Mouse (Mus musculus) myocyte (in vitro differentiated cells): ENCODE measurements around the gene Fkbp15. TPM values are rescaled to one million over a fixed set of nuclear protein-coding genes. Genes with fewer than 3 reads are reported as not detected.
A peak's percentile ranks its signal among the peaks of the same experiment; 100 is the strongest.

ENCODE experiments used
- H3K27me3 ChIP-seq: one replicate; pipeline ENCODE4 v1.6.1; 2011; ENCODE audit not compliant: control insufficient read depth, insufficient read depth, insufficient read length
- H3K36me3 ChIP-seq: one replicate; pipeline ENCODE4 v1.6.1; 2011; ENCODE audit not compliant: control insufficient read depth, insufficient read depth
- H3K4me2 ChIP-seq: one replicate; pipeline ENCODE4 v1.6.1; 2011; ENCODE audit warnings: low read depth, control low read depth
- H3K4me3 ChIP-seq: one replicate; pipeline ENCODE4 v1.5.1; 2011; ENCODE audit warnings: mild to moderate bottlenecking, control low read depth, moderate library complexity
- H3K79me2 ChIP-seq: one replicate; pipeline ENCODE4 v1.6.1; 2011; ENCODE audit not compliant: control insufficient read depth, insufficient read depth
- H3ac ChIP-seq: one replicate; pipeline ENCODE4 v1.6.1; 2011; ENCODE audit not compliant: control insufficient read depth, insufficient read length
- CEBPB ChIP-seq: IDR thresholded peaks from 2 replicates; pipeline ENCODE4 v1.6.1; 2011; ENCODE audit warnings: mild to moderate bottlenecking, moderate library complexity; ENCODE audit not compliant: poor library complexity, insufficient read depth, severe bottlenecking
- E2F4 ChIP-seq: IDR thresholded peaks from one replicate; pipeline ENCODE4 v1.6.1; 2011; ENCODE audit warnings: mild to moderate bottlenecking, control low read depth, moderate library complexity; ENCODE audit not compliant: insufficient read depth
- MAX ChIP-seq: IDR thresholded peaks from one replicate; pipeline ENCODE4 v1.6.1; 2011; ENCODE audit warnings: low read depth, mild to moderate bottlenecking, control low read depth
- MYOD1 ChIP-seq, 3 experiments: IDR thresholded peaks; one replicate each; pipeline ENCODE4 v1.6.1; 2011; ENCODE audit warnings: control low read depth in 2 of 3, low read depth in 2 of 3, mild to moderate bottlenecking in 2 of 3, moderate library complexity in 1 of 3; ENCODE audit not compliant: insufficient read length in 2 of 3, control insufficient read depth in 1 of 3
- MYOG ChIP-seq, 3 experiments: IDR thresholded peaks; one replicate each; pipeline ENCODE4 v1.6.1; 2011; ENCODE audit warnings: control low read depth in 2 of 3, low read depth in 2 of 3, mild to moderate bottlenecking in 2 of 3; ENCODE audit not compliant: insufficient read length in 2 of 3, control insufficient read depth in 1 of 3, insufficient read depth in 1 of 3
- POLR2A ChIP-seq: IDR thresholded peaks from one replicate; pipeline ENCODE4 v1.6.1; 2011; ENCODE audit warnings: low read depth, mild to moderate bottlenecking, control low read depth, moderate library complexity; ENCODE audit not compliant: insufficient read length
- POLR2AphosphoS2 ChIP-seq: IDR thresholded peaks from one replicate; pipeline ENCODE4 v1.6.1; 2011; ENCODE audit warnings: low read depth, control low read depth; ENCODE audit not compliant: insufficient read length
- REST ChIP-seq: IDR thresholded peaks from one replicate; pipeline ENCODE4 v1.6.1; 2011; ENCODE audit warnings: mild to moderate bottlenecking, control low read depth, moderate library complexity; ENCODE audit not compliant: insufficient read depth, insufficient read length
- SRF ChIP-seq: IDR thresholded peaks from one replicate; pipeline ENCODE4 v1.6.1; 2011; ENCODE audit warnings: low read depth; ENCODE audit not compliant: control insufficient read depth, insufficient read length
- TCF12 ChIP-seq: IDR thresholded peaks from one replicate; pipeline ENCODE4 v1.6.1; 2011; ENCODE audit warnings: mild to moderate bottlenecking, control low read depth; ENCODE audit not compliant: poor library complexity, insufficient read depth, severe bottlenecking
- TCF3 ChIP-seq: IDR thresholded peaks from one replicate; pipeline ENCODE4 v1.6.1; 2011; ENCODE audit warnings: low read depth, control low read depth; ENCODE audit not compliant: insufficient read length
- USF1 ChIP-seq: IDR thresholded peaks from one replicate; pipeline ENCODE4 v1.6.1; 2011; ENCODE audit warnings: low read depth, mild to moderate bottlenecking, control low read depth, moderate library complexity
- polyA plus RNA-seq: library from polyadenylated mRNA; unstranded; fragments of >200 nt; fragmentation: generic; extraction: Trizol; gene quantifications from one replicate; pipeline ENCODE4 v1.2.1, GENCODE M21; 2012; ENCODE audit warnings: missing spikeins

The Fkbp15 gene
- polyA plus RNA-seq, 1 experiment, result 18.4 TPM

GRCm38 (mm10) chr4:62359256-62359775, 1.0 kb downstream of the Fkbp15 start:
- Histone ChIP-seq H3K4me3 (peak overlapping the region; percentile 98), H3K36me3 (no peaks in the 10 kb centered on the region), H3ac (peak overlapping the region; percentile 83), H3K79me2 (peaks cover 60% of the 10 kb centered on the region), H3K4me2 (peak overlapping the region; percentile 92), H3K27me3 (no peaks in the 10 kb centered on the region)
- TF ChIP-seq CEBPB (no peak), MAX (no peak)

GRCm38 (mm10) chr4:62357631-62358148, 2.7 kb downstream of the Fkbp15 start:
- H3K36me3 ChIP-seq, result no peaks in the 10 kb centered on the region
- TF ChIP-seq MYOG (IDR thresholded peaks at IDR 0.05; ENCODE audit: control insufficient read depth in 1 of 3, insufficient read depth in 1 of 3, insufficient read length in 2 of 3, low read depth in 2 of 3) (no peak), POLR2A (no peak), E2F4 (no peak), POLR2AphosphoS2 (no peak)
- H3K79me2 ChIP-seq, result peaks cover 46% of the 10 kb centered on the region
- H3K27me3 ChIP-seq, result no peaks in the 10 kb centered on the region
- no peak overlapping the region for H3K4me3 ChIP-seq
- no peak overlapping the region for H3ac ChIP-seq
- H3K4me2 ChIP-seq, result no peak overlapping the region

GRCm38 (mm10) chr4:62349371-62349770, 11.0 kb downstream of the Fkbp15 start:
- Histone ChIP-seq H3K27me3 (no peaks in the 10 kb centered on the region), H3K4me3 (no peak overlapping the region), H3K36me3 (peaks cover 23% of the 10 kb centered on the region), H3K79me2 (no peaks in the 10 kb centered on the region), H3K4me2 (no peak overlapping the region), H3ac (no peak overlapping the region)
- TF ChIP-seq CEBPB (0 out of 2 replicates have a peak, but pooled peaks have one; percentile 32), SRF (no peak), MYOD1 (IDR thresholded peaks at IDR 0.05; ENCODE audit: control insufficient read depth in 1 of 3, insufficient read length in 2 of 3, low read depth in 2 of 3) (no peak)

- Histone ChIP-seq H3ac (no peak overlapping the region), H3K27me3 (no peaks in the 10 kb centered on the region), H3K36me3 (peaks cover 30% of the 10 kb centered on the region), H3K4me3 (no peak overlapping the region), H3K79me2 (no peaks in the 10 kb centered on the region), H3K4me2 (no peak overlapping the region)
- TF ChIP-seq USF1 (no peak), MYOG (IDR thresholded peaks at IDR 0.05; ENCODE audit: control insufficient read depth in 1 of 3, insufficient read depth in 1 of 3, insufficient read length in 2 of 3, low read depth in 2 of 3) (no peak), CEBPB (no peak), POLR2A (no peak), REST (no peak), TCF3 (no peak), TCF12 (no peak), MYOD1 (IDR thresholded peaks at IDR 0.05; ENCODE audit: control insufficient read depth in 1 of 3, insufficient read length in 2 of 3, low read depth in 2 of 3) (no peak), E2F4 (no peak), SRF (no peak)
These were observed 12.0 kb downstream of the Fkbp15 start for GRCm38 (mm10) chr4:62348329-62348705.

- no peak overlapping the region for H3K4me2 ChIP-seq
- H3K4me3 ChIP-seq, result no peak overlapping the region
- H3K79me2 ChIP-seq, result no peaks in the 10 kb centered on the region
- no peaks in the 10 kb centered on the region for H3K27me3 ChIP-seq
- peaks cover 30% of the 10 kb centered on the region for H3K36me3 ChIP-seq
- TF ChIP-seq USF1 (no peak), SRF (no peak), POLR2AphosphoS2 (no peak), REST (no peak), CEBPB (no peak), E2F4 (no peak), POLR2A (no peak), TCF12 (no peak), TCF3 (no peak), MYOG (IDR thresholded peaks at IDR 0.05; ENCODE audit: control insufficient read depth in 1 of 3, insufficient read depth in 1 of 3, insufficient read length in 2 of 3, low read depth in 2 of 3) (no peak), MYOD1 (IDR thresholded peaks at IDR 0.05; ENCODE audit: control insufficient read depth in 1 of 3, insufficient read length in 2 of 3, low read depth in 2 of 3) (no peak), MAX (no peak)
- H3ac ChIP-seq, result no peak overlapping the region
These were observed 12.6 kb downstream of the Fkbp15 start for GRCm38 (mm10) chr4:62347605-62348328.
